Mouse (Mus musculus): ENCODE results near the gene Lrrc72. TPM values are rescaled to one million over a fixed set of nuclear protein-coding genes. Genes with fewer than 3 reads are reported as not detected.

Gene Lrrc72
- polyA plus RNA-seq, 1 experiment from 2014 or later, result not detected

- Histone ChIP-seq H3K9ac (ENCODE audit: low read length) (no peak overlapping the region), H3K4me2 (replicated peaks; ENCODE audit: low read depth) (peak overlapping the region; percentile 43), H3K4me3 (ENCODE audit: low read depth, low read length) (peak overlapping the region; percentile 27), H3K9me3 (ENCODE audit: control insufficient read depth, low read length) (no peaks in the 10 kb centered on the region), H3K4me1 (replicated peaks; ENCODE audit: control insufficient read depth, insufficient read depth) (no peaks in the 10 kb centered on the region), H3K27me3 (ENCODE audit: control insufficient read depth, insufficient read depth, low read length) (no peaks in the 10 kb centered on the region), H3K27ac (replicated peaks) (no peak overlapping the region), H3K36me3 (ENCODE audit: control insufficient read depth, insufficient read depth, low read length) (no peaks in the 10 kb centered on the region)
- ATAC-seq (ENCODE audit: low FRiP score, low TSS enrichment) (no peak), DNase-seq (ENCODE audit: low spot score) (no peak)
- TF ChIP-seq CTCF (IDR thresholded peaks at IDR 0.05; ENCODE audit: low read depth) (no peak), EP300 (optimal IDR thresholded peaks at IDR 0.05) (no peak)
- WGBS, result 26% methylated on average over 10 of the region's 10 CpGs
Observed at GRCm38 (mm10) chr12:36216905-36217304, 36.3 kb downstream of the Lrrc72 start.

- no peak for DNase-seq (ENCODE audit: low spot score)
- no peak overlapping the region for H3K27ac ChIP-seq (replicated peaks)
- no peak overlapping the region for H3K9ac ChIP-seq (ENCODE audit: low read length)
- 46% methylated on average over 4 of the region's 4 CpGs for WGBS
- no peaks in the 10 kb centered on the region for H3K9me3 ChIP-seq (ENCODE audit: control insufficient read depth, low read length)
- peak overlapping the region; percentile 43 for H3K4me2 ChIP-seq (replicated peaks; ENCODE audit: low read depth)
- no peak; the same call in 1 of the 2 replicates for ATAC-seq (ENCODE audit: low FRiP score, low TSS enrichment)
- no peaks in the 10 kb centered on the region for H3K27me3 ChIP-seq (ENCODE audit: control insufficient read depth, insufficient read depth, low read length)
- H3K36me3 ChIP-seq (ENCODE audit: control insufficient read depth, insufficient read depth, low read length), result no peaks in the 10 kb centered on the region
- no peaks in the 10 kb centered on the region for H3K4me1 ChIP-seq (replicated peaks; ENCODE audit: control insufficient read depth, insufficient read depth)
- TF ChIP-seq CTCF (IDR thresholded peaks at IDR 0.05; ENCODE audit: low read depth) (no peak), EP300 (optimal IDR thresholded peaks at IDR 0.05) (no peak)
- no peak overlapping the region for H3K4me3 ChIP-seq (ENCODE audit: low read depth, low read length)
Observed at GRCm38 (mm10) chr12:36216230-36216629, 37.0 kb downstream of the Lrrc72 start.

GRCm38 (mm10) chr12:36215149-36215480, 38.1 kb downstream of the Lrrc72 start:
- 0% methylated on average over 1 of the region's 1 CpGs for WGBS
- H3K4me3 ChIP-seq (ENCODE audit: low read depth, low read length), result no peak overlapping the region
- TF ChIP-seq EP300 (optimal IDR thresholded peaks at IDR 0.05) (no peak), CTCF (IDR thresholded peaks at IDR 0.05; ENCODE audit: low read depth) (peak; percentile 96)
- no peaks in the 10 kb centered on the region for H3K27me3 ChIP-seq (ENCODE audit: control insufficient read depth, insufficient read depth, low read length)
- no peak overlapping the region for H3K4me2 ChIP-seq (replicated peaks; ENCODE audit: low read depth)
- no peaks in the 10 kb centered on the region for H3K9me3 ChIP-seq (ENCODE audit: control insufficient read depth, low read length)
- H3K4me1 ChIP-seq (replicated peaks; ENCODE audit: control insufficient read depth, insufficient read depth), result no peaks in the 10 kb centered on the region
- DNase-seq (ENCODE audit: low spot score) (peak; percentile 47), ATAC-seq (ENCODE audit: low FRiP score, low TSS enrichment) (no peak)
- H3K9ac ChIP-seq (ENCODE audit: low read length), result no peak overlapping the region
- H3K27ac ChIP-seq (replicated peaks), result no peak overlapping the region
- H3K36me3 ChIP-seq (ENCODE audit: control insufficient read depth, insufficient read depth, low read length), result no peaks in the 10 kb centered on the region

- H3K4me2 ChIP-seq (replicated peaks; ENCODE audit: low read depth), result no peak overlapping the region
- H3K27me3 ChIP-seq (ENCODE audit: control insufficient read depth, insufficient read depth, low read length), result no peaks in the 10 kb centered on the region
- ATAC-seq (ENCODE audit: low FRiP score, low TSS enrichment) (no peak), DNase-seq (ENCODE audit: low spot score) (no peak)
- WGBS, result 58% methylated on average over 8 of the region's 8 CpGs
- H3K27ac ChIP-seq (replicated peaks), result no peak overlapping the region
- no peaks in the 10 kb centered on the region for H3K4me1 ChIP-seq (replicated peaks; ENCODE audit: control insufficient read depth, insufficient read depth)
- H3K9ac ChIP-seq (ENCODE audit: low read length), result no peak overlapping the region
- H3K9me3 ChIP-seq (ENCODE audit: control insufficient read depth, low read length), result no peaks in the 10 kb centered on the region
- H3K36me3 ChIP-seq (ENCODE audit: control insufficient read depth, insufficient read depth, low read length), result no peaks in the 10 kb centered on the region
- no peak overlapping the region for H3K4me3 ChIP-seq (ENCODE audit: low read depth, low read length)
- TF ChIP-seq CTCF (IDR thresholded peaks at IDR 0.05; ENCODE audit: low read depth), result no peak
Observed at GRCm38 (mm10) chr12:36214389-36215148, 38.6 kb downstream of the Lrrc72 start.

- H3K27me3 ChIP-seq (ENCODE audit: control insufficient read depth, insufficient read depth, low read length), result no peaks in the 10 kb centered on the region
- H3K4me2 ChIP-seq (replicated peaks; ENCODE audit: low read depth), result no peak overlapping the region
- no peak overlapping the region for H3K27ac ChIP-seq (replicated peaks)
- H3K4me1 ChIP-seq (replicated peaks; ENCODE audit: control insufficient read depth, insufficient read depth), result no peaks in the 10 kb centered on the region
- H3K9me3 ChIP-seq (ENCODE audit: control insufficient read depth, low read length), result no peaks in the 10 kb centered on the region
- TF ChIP-seq EP300 (optimal IDR thresholded peaks at IDR 0.05), result no peak
- TF ChIP-seq CTCF (IDR thresholded peaks at IDR 0.05; ENCODE audit: low read depth), result no peak
- no peak overlapping the region for H3K4me3 ChIP-seq (ENCODE audit: low read depth, low read length)
- H3K36me3 ChIP-seq (ENCODE audit: control insufficient read depth, insufficient read depth, low read length), result no peaks in the 10 kb centered on the region
- WGBS, result 64% methylated on average over 4 of the region's 4 CpGs
- DNase-seq (ENCODE audit: low spot score) (no peak), ATAC-seq (ENCODE audit: low FRiP score, low TSS enrichment) (no peak)
- no peak overlapping the region for H3K9ac ChIP-seq (ENCODE audit: low read length)
Observed at GRCm38 (mm10) chr12:36210096-36210495, 43.1 kb downstream of the Lrrc72 start.

DNA sequence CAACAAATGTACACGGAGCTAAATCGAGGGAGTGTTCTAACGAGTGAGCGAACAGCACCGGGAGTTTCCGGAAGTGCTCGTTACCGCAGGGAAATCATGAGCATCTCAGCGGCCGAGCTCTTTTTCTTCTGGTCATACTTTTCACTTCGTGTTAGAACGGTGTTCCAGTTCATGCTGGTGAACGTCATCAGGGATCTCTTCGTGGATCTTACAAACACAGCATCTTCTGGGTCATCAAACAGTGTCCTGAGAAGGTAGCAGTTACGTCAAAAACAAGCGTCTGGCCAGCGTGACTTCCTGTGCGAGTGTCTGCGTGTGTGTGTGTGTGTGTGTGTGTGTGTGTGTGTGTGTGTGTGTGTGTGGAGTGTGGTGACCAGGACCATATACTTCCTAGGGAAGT, 44.7 kb downstream of the Lrrc72 start:
- no peak overlapping the region for H3K9ac ChIP-seq (ENCODE audit: low read length)
- H3K4me1 ChIP-seq (replicated peaks; ENCODE audit: control insufficient read depth, insufficient read depth), result no peaks in the 10 kb centered on the region
- no peaks in the 10 kb centered on the region for H3K36me3 ChIP-seq (ENCODE audit: control insufficient read depth, insufficient read depth, low read length)
- H3K9me3 ChIP-seq (ENCODE audit: control insufficient read depth, low read length), result no peaks in the 10 kb centered on the region
- ATAC-seq (ENCODE audit: low FRiP score, low TSS enrichment), result no peak
- DNase-seq (ENCODE audit: low spot score), result no peak
- no peak overlapping the region for H3K27ac ChIP-seq (replicated peaks)
- WGBS, result 75% methylated on average over 19 of the region's 19 CpGs
- H3K27me3 ChIP-seq (ENCODE audit: control insufficient read depth, insufficient read depth, low read length), result no peaks in the 10 kb centered on the region
- TF ChIP-seq CTCF (IDR thresholded peaks at IDR 0.05; ENCODE audit: low read depth) (no peak), EP300 (optimal IDR thresholded peaks at IDR 0.05) (no peak)
- H3K4me2 ChIP-seq (replicated peaks; ENCODE audit: low read depth), result no peak overlapping the region
- H3K4me3 ChIP-seq (ENCODE audit: low read depth, low read length), result no peak overlapping the region

Measured in stomach, postnatal 0 days (tissue).